Mouse (Mus musculus) olfactory bulb, adult 2 months (tissue): ENCODE data around the gene Reg4. TPM values are rescaled to one million over a fixed set of nuclear protein-coding genes. Genes with fewer than 3 reads are reported as not detected.

Source experiments
- H3K27ac ChIP-seq: fragments of 200-500 bp; 2 replicates; pipeline ENCODE4 v1.5.1; 2012; ENCODE audit warnings: low read depth, low read length; ENCODE audit not compliant: insufficient read depth
- H3K4me1 ChIP-seq: fragments of 200-500 bp; 2 replicates; pipeline ENCODE4 v1.6.1; 2012; ENCODE audit warnings: low read length; ENCODE audit not compliant: control insufficient read depth, insufficient read depth
- H3K4me3 ChIP-seq: fragments of 200-500 bp; 2 replicates; pipeline ENCODE4 v1.5.1; 2012; ENCODE audit warnings: mild to moderate bottlenecking, low read depth, low read length, moderate library complexity; ENCODE audit not compliant: insufficient read depth
- CTCF ChIP-seq: fragments of 200-500 bp; IDR thresholded peaks from 2 replicates; pipeline ENCODE4 v1.5.1; 2012; ENCODE audit warnings: low read depth, mild to moderate bottlenecking, low read length, moderate library complexity; ENCODE audit not compliant: insufficient read depth
- POLR2A ChIP-seq: fragments of 200-500 bp; IDR thresholded peaks from 2 replicates; pipeline ENCODE4 v1.6.1; 2012; ENCODE audit warnings: mild to moderate bottlenecking, low read depth, low read length, moderate library complexity; ENCODE audit not compliant: insufficient read depth
- WGBS: fragments of 180-500 bp; shearing (Covaris S2); methylation state at CpG from one replicate; pipeline ENCODE4 v1.1.7; 2018; 5-methylcytosine and 5-hydroxymethylcytosine counted together
- polyA plus RNA-seq: library from polyadenylated mRNA; stranded (reverse); fragments of >200 nt; gene quantifications from 2 replicates; pipeline ENCODE4 v1.2.4, GENCODE M21; 2012; ENCODE audit warnings: low replicate concordance; ENCODE audit not compliant: missing spikeins, insufficient read depth, insufficient read length

Reg4 gene
- polyA plus RNA-seq, 1 experiment: not detected

GRCm38 (mm10) chr3:98209161-98209560 is 12.8 kb upstream of the Reg4 start:
- H3K4me3 ChIP-seq: no peak overlapping the region
- 86% methylated on average over 4 of the region's 4 CpGs for WGBS
- H3K4me1 ChIP-seq: peaks cover 6% of the 10 kb centered on the region
- TF ChIP-seq CTCF: no peak
- TF ChIP-seq POLR2A: no peak
- no peak overlapping the region for H3K27ac ChIP-seq

GRCm38 (mm10) chr3:98210860-98211259 is 11.1 kb upstream of the Reg4 start:
- peaks cover 6% of the 10 kb centered on the region for H3K4me1 ChIP-seq
- TF ChIP-seq CTCF (no peak), POLR2A (no peak)
- no peak overlapping the region for H3K4me3 ChIP-seq
- WGBS: 35% methylated on average over 10 of the region's 10 CpGs
- H3K27ac ChIP-seq: peak overlapping the region; percentile 52

GRCm38 (mm10) chr3:98211301-98212081 is 10.5 kb upstream of the Reg4 start:
- WGBS: 19% methylated on average over 7 of the region's 7 CpGs
- Histone ChIP-seq H3K4me1 (peaks cover 6% of the 10 kb centered on the region), H3K4me3 (no peak overlapping the region), H3K27ac (no peak overlapping the region)
- no peak for TF ChIP-seq CTCF
- no peak for TF ChIP-seq POLR2A

- 0 out of 2 replicates have a peak, but pooled peaks cover 3% of the 10 kb centered on the region for H3K4me1 ChIP-seq
- TF ChIP-seq CTCF: no peak
- no peak for TF ChIP-seq POLR2A
- no peak overlapping the region for H3K27ac ChIP-seq
- H3K4me3 ChIP-seq: no peak overlapping the region
- 76% methylated on average over 3 of the region's 3 CpGs for WGBS
Observed at GRCm38 (mm10) chr3:98216296-98216695, 5.7 kb upstream of the Reg4 start.

- WGBS: 87% methylated on average over 3 of the region's 3 CpGs
- H3K27ac ChIP-seq: no peak overlapping the region
- H3K4me3 ChIP-seq: no peak overlapping the region
- peaks cover 3% of the 10 kb centered on the region for H3K4me1 ChIP-seq
- TF ChIP-seq POLR2A: no peak
- TF ChIP-seq CTCF: no peak
Observed at GRCm38 (mm10) chr3:98223263-98223662, 1.3 kb downstream of the Reg4 start.

GRCm38 (mm10) chr3:98223783-98224580 is 2.0 kb downstream of the Reg4 start:
- Histone ChIP-seq H3K27ac (no peak overlapping the region), H3K4me3 (no peak overlapping the region), H3K4me1 (peaks cover 3% of the 10 kb centered on the region)
- TF ChIP-seq POLR2A (no peak), CTCF (peak; percentile 56; the same call in 1 of the 2 replicates)
- 16% methylated on average over 9 of the region's 9 CpGs for WGBS

GRCm38 (mm10) chr3:98224975-98225374 is 3.0 kb downstream of the Reg4 start:
- WGBS: 97% methylated on average over 7 of the region's 7 CpGs
- TF ChIP-seq POLR2A: no peak
- no peak for TF ChIP-seq CTCF
- Histone ChIP-seq H3K4me3 (no peak overlapping the region), H3K27ac (no peak overlapping the region), H3K4me1 (peaks cover 3% of the 10 kb centered on the region)

- WGBS: 68% methylated on average over 2 of the region's 2 CpGs
- TF ChIP-seq POLR2A (no peak), CTCF (no peak)
- H3K27ac ChIP-seq: no peak overlapping the region
- peaks cover 3% of the 10 kb centered on the region for H3K4me1 ChIP-seq
- no peak overlapping the region for H3K4me3 ChIP-seq
Observed at GRCm38 (mm10) chr3:98225746-98226145, 3.8 kb downstream of the Reg4 start.
